Mouse (Mus musculus) layer of hippocampus, adult 8-10 months (tissue): ENCODE data around the gene Lactb. TPM values are rescaled to one million over a fixed set of nuclear protein-coding genes. Genes with fewer than 3 reads are reported as not detected.

Experiments used
- DNase-seq, 2 experiments: peaks; one replicate each; pipeline ENCODE4 v3.0.0; 2022; ENCODE audit warnings: low spot score in 2 of 2
- total RNA-seq, 4 experiments: library from RNA; stranded (reverse); gene quantifications; 2 replicates each; pipeline ENCODE4 v1.2.4; 2022

Gene Lactb
- total RNA-seq, 4 experiments from 2014 or later = 13.8 to 17.4 (median 16.6) TPM

- DNase-seq = peak in 1 of 2 experiments; percentile 59
These were observed 5.2 kb upstream of the Lactb start for GRCm38 (mm10) chr9:66980458-66980857.

- DNase-seq = no peak
These were observed 3.2 kb upstream of the Lactb start for GRCm38 (mm10) chr9:66978468-66978867.

- no peak for DNase-seq
These were observed 2.7 kb upstream of the Lactb start for GRCm38 (mm10) chr9:66977982-66978381.

- no peak for DNase-seq
These were observed 1.8 kb upstream of the Lactb start for GRCm38 (mm10) chr9:66977121-66977520.

GRCm38 (mm10) chr9:66974721-66975225, 511 bp downstream of the Lactb start:
- peak; percentile 20 to 53 for DNase-seq

- DNase-seq = no peak
These were observed 4.2 kb downstream of the Lactb start for GRCm38 (mm10) chr9:66971116-66971515.

- DNase-seq = no peak
These were observed 7.8 kb downstream of the Lactb start for GRCm38 (mm10) chr9:66967492-66967891.

GRCm38 (mm10) chr9:66961478-66961877, 13.8 kb downstream of the Lactb start:
- no peak for DNase-seq

- DNase-seq = no peak
These were observed 17.8 kb downstream of the Lactb start for GRCm38 (mm10) chr9:66957451-66957850.

GRCm38 (mm10) chr9:66952886-66953285, 22.4 kb downstream of the Lactb start:
- DNase-seq = no peak

- DNase-seq = no peak
These were observed 23.0 kb downstream of the Lactb start for GRCm38 (mm10) chr9:66952321-66952720.

GRCm38 (mm10) chr9:66948536-66948935, 26.7 kb downstream of the Lactb start:
- no peak for DNase-seq

GRCm38 (mm10) chr9:66945647-66946641, 29.3 kb downstream of the Lactb start, which contains the start of gene Rps27l:
Rps27l (plus strand) TSS chr9:66946086.
- DNase-seq = peak; percentile 77 to 87

GRCm38 (mm10) chr9:66945161-66945560, 30.1 kb downstream of the Lactb start:
- no peak for DNase-seq

GRCm38 (mm10) chr9:66938836-66939235, 36.4 kb downstream of the Lactb start:
- no peak for DNase-seq

- no peak for DNase-seq
These were observed 37.8 kb downstream of the Lactb start for GRCm38 (mm10) chr9:66937507-66937906.

GRCm38 (mm10) chr9:66933869-66934808, 41.1 kb downstream of the Lactb start:
- no peak for DNase-seq

- DNase-seq = no peak
These were observed 44.9 kb downstream of the Lactb start for GRCm38 (mm10) chr9:66930351-66930750.

GRCm38 (mm10) chr9:66927696-66928402, 47.4 kb downstream of the Lactb start:
- DNase-seq = peak; percentile 57

GRCm38 (mm10) chr9:66925853-66926252, 49.4 kb downstream of the Lactb start:
- no peak for DNase-seq

- no peak for DNase-seq
These were observed 53.2 kb downstream of the Lactb start for GRCm38 (mm10) chr9:66922076-66922475.
